Mouse (Mus musculus) limb, embryonic 13.5 days (tissue): ENCODE data around the gene Gsg1l. TPM values are rescaled to one million over a fixed set of nuclear protein-coding genes. Genes with fewer than 3 reads are reported as not detected.

Source experiments
- ATAC-seq: fragments of 200-750 bp; cut with Nextera tagmentation; 2 replicates; pipeline ENCODE4 v1.8.0; 2017; ENCODE audit warnings: low read depth, moderate number of reproducible peaks, moderate TSS enrichment; ENCODE audit not compliant: low FRiP score
- H3K27ac ChIP-seq: fragments of 300-500 bp; sonication (generic); 2 replicates; pipeline ENCODE4 v1.5.1; 2015; ENCODE audit warnings: inconsistent platforms, mild to moderate bottlenecking, moderate library complexity
- H3K27me3 ChIP-seq: fragments of 300-500 bp; sonication (generic); 2 replicates; pipeline ENCODE4 v1.6.1; 2015; ENCODE audit warnings: mild to moderate bottlenecking, inconsistent platforms
- H3K36me3 ChIP-seq: fragments of 300-500 bp; sonication (generic); 2 replicates; pipeline ENCODE4 v1.6.1; 2015; ENCODE audit warnings: inconsistent platforms, mild to moderate bottlenecking, moderate library complexity
- H3K4me1 ChIP-seq: fragments of 300-500 bp; sonication (generic); 2 replicates; pipeline ENCODE4 v1.6.1; 2015; ENCODE audit warnings: inconsistent platforms
- H3K4me2 ChIP-seq: fragments of 300-500 bp; sonication (generic); replicated peaks from 2 replicates; pipeline ENCODE4 v1.6.1; 2015; ENCODE audit warnings: inconsistent platforms, mild to moderate bottlenecking, moderate library complexity
- H3K4me3 ChIP-seq: fragments of 300-500 bp; sonication (generic); 2 replicates; pipeline ENCODE4 v1.5.1; 2015; ENCODE audit warnings: moderate library complexity, mild to moderate bottlenecking, inconsistent platforms
- H3K9ac ChIP-seq: fragments of 300-500 bp; sonication (generic); 2 replicates; pipeline ENCODE4 v1.6.1; 2015; ENCODE audit warnings: mild to moderate bottlenecking, inconsistent platforms
- H3K9me3 ChIP-seq: fragments of 300-500 bp; sonication (generic); 2 replicates; pipeline ENCODE4 v1.6.1; 2016; ENCODE audit warnings: inconsistent platforms
- WGBS: fragments of 180-500 bp; shearing (Covaris S2); methylation state at CpG from one replicate; pipeline ENCODE4 v1.1.7; 2015; 5-methylcytosine and 5-hydroxymethylcytosine counted together
- polyA plus RNA-seq: library from polyadenylated mRNA; unstranded; fragments of >200 nt; fragmentation: Nextera tagmentation; extraction: Ambion mirVana; gene quantifications from 2 replicates; pipeline ENCODE4 v1.2.1, GENCODE M21; 2015

The Gsg1l gene
- polyA plus RNA-seq, 1 experiment from 2014 or later, result 1.3 TPM

DNA sequence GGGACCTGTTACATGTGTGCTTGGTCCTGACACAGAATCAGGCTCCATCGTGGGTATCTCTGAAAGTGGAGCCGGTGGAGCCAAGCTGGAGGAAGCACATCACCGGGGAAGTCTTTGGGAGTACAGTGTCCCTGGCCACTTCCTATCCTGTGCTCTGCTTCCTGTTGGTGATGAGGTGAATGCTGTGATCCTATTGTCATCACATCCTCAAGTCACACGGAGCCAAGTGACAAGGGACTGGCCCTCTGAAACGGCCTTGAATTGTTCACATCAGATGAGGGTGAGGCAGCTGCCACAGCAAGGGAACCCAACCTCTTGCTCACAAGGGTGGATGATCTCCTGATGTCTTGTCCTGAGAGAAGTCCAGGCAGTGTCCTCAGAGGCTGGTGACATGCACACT is 14.4 kb upstream of the Gsg1l start:
- no peaks in the 10 kb centered on the region for H3K4me1 ChIP-seq
- ATAC-seq, result no peak
- WGBS, result 89% methylated on average over 5 of the region's 5 CpGs
- no peak overlapping the region for H3K4me2 ChIP-seq
- H3K9me3 ChIP-seq, result 0 out of 2 replicates have a peak, but pooled peaks cover 1% of the 10 kb centered on the region
- H3K27me3 ChIP-seq, result no peaks in the 10 kb centered on the region
- no peak overlapping the region for H3K27ac ChIP-seq
- peaks cover 49% of the 10 kb centered on the region for H3K36me3 ChIP-seq
- no peak overlapping the region for H3K9ac ChIP-seq
- no peak overlapping the region for H3K4me3 ChIP-seq

DNA sequence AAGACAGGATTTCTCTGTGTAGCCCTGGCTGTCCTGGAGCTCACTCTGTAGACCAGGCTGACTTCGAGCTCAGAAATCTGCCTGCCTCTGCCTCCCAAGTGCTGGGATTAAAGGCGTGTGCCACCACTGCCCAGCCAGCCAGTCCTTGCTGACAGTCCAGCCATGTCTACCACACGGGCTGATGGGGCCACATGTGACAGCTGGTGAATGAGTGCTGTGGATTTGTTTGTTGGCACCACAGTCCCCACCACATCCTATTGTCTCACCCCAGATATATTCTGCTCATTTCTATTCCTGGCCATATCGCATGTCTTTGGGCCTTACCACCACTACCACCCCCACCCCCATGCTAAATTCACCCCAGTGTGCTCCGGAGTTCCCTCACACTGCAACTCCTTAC is 12.5 kb upstream of the Gsg1l start:
- no peak overlapping the region for H3K9ac ChIP-seq
- no peaks in the 10 kb centered on the region for H3K27me3 ChIP-seq
- 89% methylated on average over 5 of the region's 5 CpGs for WGBS
- ATAC-seq, result no peak
- H3K9me3 ChIP-seq, result peaks cover 9% of the 10 kb centered on the region
- peaks cover 31% of the 10 kb centered on the region for H3K36me3 ChIP-seq
- no peak overlapping the region for H3K27ac ChIP-seq
- no peak overlapping the region for H3K4me2 ChIP-seq
- no peak overlapping the region for H3K4me3 ChIP-seq
- no peaks in the 10 kb centered on the region for H3K4me1 ChIP-seq

DNA sequence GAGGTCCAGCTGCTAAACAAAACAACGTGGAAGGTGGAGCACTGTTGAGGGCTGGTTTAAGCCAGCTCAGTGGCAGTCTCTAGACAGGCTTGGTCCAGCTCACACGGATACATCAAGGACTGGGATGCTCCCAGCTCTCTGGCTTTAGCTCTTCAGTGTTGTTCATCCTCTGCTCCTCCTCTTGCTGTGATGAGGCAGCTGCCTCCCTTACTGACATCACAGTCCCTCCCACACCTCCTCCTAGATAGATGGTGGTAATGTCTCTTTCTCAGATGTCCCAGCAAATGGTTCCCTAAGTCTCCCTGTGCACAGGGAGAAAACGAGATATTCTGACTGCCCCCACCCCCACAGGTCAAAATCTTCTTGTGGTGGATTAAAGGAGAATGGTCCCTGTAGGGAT is 11.0 kb upstream of the Gsg1l start:
- Histone ChIP-seq H3K27me3 (no peaks in the 10 kb centered on the region), H3K4me2 (no peak overlapping the region), H3K9ac (no peak overlapping the region), H3K4me3 (no peak overlapping the region), H3K9me3 (peaks cover 9% of the 10 kb centered on the region), H3K27ac (no peak overlapping the region), H3K4me1 (no peaks in the 10 kb centered on the region), H3K36me3 (peaks cover 17% of the 10 kb centered on the region)
- no peak for ATAC-seq
- WGBS, result 33% methylated on average over 3 of the region's 3 CpGs

DNA sequence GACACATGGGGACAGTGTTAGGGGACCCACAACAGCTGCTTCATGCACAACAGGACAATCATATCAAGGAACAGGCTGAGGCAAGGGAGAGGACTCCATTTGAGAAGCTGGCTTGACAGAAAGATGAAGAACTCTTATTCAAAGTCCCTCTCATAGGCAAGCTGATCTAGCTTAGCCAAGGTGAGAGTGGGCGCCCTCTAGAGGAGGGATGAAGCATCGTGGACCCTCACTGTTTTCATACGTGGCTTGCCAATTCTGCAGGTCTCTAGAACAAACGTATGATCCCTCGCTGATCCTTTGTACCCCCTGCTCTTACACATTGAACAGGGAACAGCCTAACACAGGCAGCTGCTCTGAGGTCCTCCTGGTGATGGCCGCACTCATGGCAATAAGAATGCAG is 7.6 kb upstream of the Gsg1l start:
- 17% methylated on average over 6 of the region's 6 CpGs for WGBS

DNA sequence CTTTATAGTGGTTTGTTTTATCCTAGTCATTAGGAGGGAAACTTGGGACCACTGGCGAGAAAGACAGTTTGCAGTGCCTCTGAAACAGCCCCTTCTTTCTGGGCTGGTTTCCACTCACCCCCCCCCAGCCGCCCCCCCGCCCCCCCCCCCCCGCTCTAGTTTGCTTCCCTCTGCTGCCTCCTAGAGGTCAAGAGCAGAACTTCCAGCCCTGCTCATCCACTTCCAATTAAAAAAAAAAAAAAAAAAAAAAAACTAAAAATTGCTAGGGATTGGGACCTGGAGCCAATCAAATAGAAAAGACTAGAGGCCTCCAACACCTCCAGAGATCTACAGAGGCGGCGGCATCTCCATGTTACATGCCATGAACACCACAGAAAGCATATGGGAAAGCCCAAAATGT is 5.9 kb upstream of the Gsg1l start:
- Histone ChIP-seq H3K27ac (no peak overlapping the region), H3K4me3 (no peak overlapping the region), H3K27me3 (peaks cover 29% of the 10 kb centered on the region), H3K4me1 (peaks cover 26% of the 10 kb centered on the region), H3K4me2 (no peak overlapping the region), H3K9me3 (peaks cover 9% of the 10 kb centered on the region), H3K9ac (no peak overlapping the region), H3K36me3 (no peaks in the 10 kb centered on the region)
- 18% methylated on average over 4 of the region's 6 CpGs for WGBS
- 0 out of 2 replicates have a peak, but pooled peaks have one; percentile 12 for ATAC-seq

More for the DNA sequence above, 7.6 kb upstream of the Gsg1l start:
- no peak overlapping the region for H3K4me3 ChIP-seq
- H3K36me3 ChIP-seq, result no peaks in the 10 kb centered on the region
- H3K4me2 ChIP-seq, result no peak overlapping the region
- ATAC-seq, result no peak
- peaks cover 13% of the 10 kb centered on the region for H3K27me3 ChIP-seq
- peaks cover 9% of the 10 kb centered on the region for H3K9me3 ChIP-seq
- no peak overlapping the region for H3K9ac ChIP-seq
- peaks cover 21% of the 10 kb centered on the region for H3K4me1 ChIP-seq
- no peak overlapping the region for H3K27ac ChIP-seq

DNA sequence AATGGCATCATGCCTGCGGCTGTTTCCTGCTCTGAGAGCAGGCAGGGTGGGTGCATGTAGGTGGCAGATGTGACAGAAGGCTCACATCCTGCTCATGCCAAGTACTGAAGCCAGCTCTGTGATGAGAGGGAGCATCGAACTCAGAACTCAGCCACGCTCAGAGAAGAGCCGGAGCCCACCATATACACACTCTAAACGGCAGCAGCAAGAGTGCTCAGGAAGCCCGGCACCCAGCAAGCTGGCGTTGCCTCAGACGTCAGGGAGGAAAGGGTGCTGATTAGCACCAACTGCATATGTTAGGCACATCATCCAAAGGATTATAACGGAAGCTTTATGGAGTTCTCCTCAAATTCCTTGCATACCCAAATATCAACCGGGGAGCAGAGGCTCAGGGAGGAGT is 5.4 kb upstream of the Gsg1l start:
- H3K4me1 ChIP-seq, result peaks cover 27% of the 10 kb centered on the region
- peak; percentile 9; the same call in 1 of the 2 replicates for ATAC-seq
- no peak overlapping the region for H3K4me2 ChIP-seq
- H3K9me3 ChIP-seq, result peaks cover 9% of the 10 kb centered on the region
- no peak overlapping the region for H3K9ac ChIP-seq
- no peak overlapping the region; the same call in 1 of the 2 replicates for H3K27ac ChIP-seq
- no peak overlapping the region for H3K4me3 ChIP-seq
- H3K27me3 ChIP-seq, result peaks cover 35% of the 10 kb centered on the region
- no peaks in the 10 kb centered on the region for H3K36me3 ChIP-seq
- WGBS, result 54% methylated on average over 10 of the region's 10 CpGs

GRCm38 (mm10) chr7:126086321-126086741 is 4.1 kb upstream of the Gsg1l start:
- Histone ChIP-seq H3K9me3 (peaks cover 5% of the 10 kb centered on the region), H3K9ac (no peak overlapping the region), H3K4me2 (no peak overlapping the region), H3K4me1 (peaks cover 38% of the 10 kb centered on the region), H3K27ac (no peak overlapping the region), H3K27me3 (peaks cover 48% of the 10 kb centered on the region), H3K4me3 (no peak overlapping the region), H3K36me3 (no peaks in the 10 kb centered on the region)
- 11% methylated on average over 6 of the region's 6 CpGs for WGBS
- ATAC-seq, result 0 out of 2 replicates have a peak, but pooled peaks have one; percentile 37

DNA sequence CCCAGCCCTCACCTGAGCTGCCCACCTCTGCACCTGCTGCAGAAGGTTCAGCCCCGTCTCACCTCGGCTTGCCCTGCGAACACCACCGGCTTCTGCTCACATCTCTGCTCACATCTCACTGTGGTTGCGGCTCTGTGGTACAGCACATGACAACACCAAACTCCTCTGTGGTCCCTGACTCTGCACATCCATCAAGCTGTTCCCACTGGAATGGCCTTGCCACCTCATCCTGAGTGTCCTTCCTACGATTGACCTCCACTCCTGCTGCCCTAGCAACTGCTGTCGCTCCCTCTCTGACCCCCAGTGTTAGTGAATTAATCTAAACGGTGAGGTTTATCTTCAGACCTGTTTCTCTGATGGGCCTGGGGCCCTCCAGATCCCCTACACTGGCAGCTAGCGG is 2.9 kb upstream of the Gsg1l start:
- Histone ChIP-seq H3K9me3 (no peaks in the 10 kb centered on the region), H3K27ac (no peak overlapping the region), H3K36me3 (no peaks in the 10 kb centered on the region), H3K4me1 (peaks cover 40% of the 10 kb centered on the region), H3K4me2 (no peak overlapping the region), H3K27me3 (peaks cover 59% of the 10 kb centered on the region), H3K4me3 (no peak overlapping the region), H3K9ac (no peak overlapping the region)
- WGBS, result 90% methylated on average over 9 of the region's 9 CpGs
- no peak for ATAC-seq

GRCm38 (mm10) chr7:126083980-126084348 is 1.8 kb upstream of the Gsg1l start:
- Histone ChIP-seq H3K27me3 (peaks cover 71% of the 10 kb centered on the region), H3K9ac (no peak overlapping the region), H3K27ac (no peak overlapping the region), H3K4me2 (no peak overlapping the region), H3K4me1 (peaks cover 40% of the 10 kb centered on the region), H3K9me3 (no peaks in the 10 kb centered on the region), H3K36me3 (no peaks in the 10 kb centered on the region), H3K4me3 (no peak overlapping the region)
- WGBS, result 13% methylated on average over 4 of the region's 4 CpGs
- ATAC-seq, result no peak

DNA sequence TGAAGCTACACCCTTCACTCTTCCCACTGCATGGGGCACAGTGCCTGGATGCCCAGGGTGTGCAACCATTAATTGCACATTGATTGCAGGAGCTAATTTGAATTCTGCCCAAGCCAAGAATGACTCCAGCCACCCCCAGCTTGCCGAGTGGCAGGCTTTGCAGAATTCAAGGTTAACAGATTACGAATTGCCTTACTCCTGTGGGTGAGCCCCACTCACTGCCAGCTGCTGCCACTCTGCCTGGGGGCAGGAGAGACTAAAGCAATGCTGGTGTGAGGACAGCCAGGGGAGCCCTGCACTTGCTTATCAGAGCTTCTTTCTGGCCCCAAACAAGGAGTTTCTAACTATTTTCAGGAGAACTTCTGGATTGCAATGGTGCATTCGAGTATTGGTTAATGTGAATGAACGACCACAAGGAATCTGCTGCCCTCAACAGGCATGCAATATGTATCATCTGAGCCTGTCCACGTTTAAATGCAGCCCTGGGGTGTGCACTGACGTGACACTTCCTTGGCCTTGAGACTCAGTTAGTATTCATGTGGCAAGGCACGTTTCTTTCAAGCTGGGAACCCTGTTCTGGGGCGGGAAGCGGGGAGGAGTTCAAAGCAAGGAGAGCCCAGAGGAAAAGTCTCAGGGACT is 1.2 kb upstream of the Gsg1l start:
- Histone ChIP-seq H3K9me3 (no peaks in the 10 kb centered on the region), H3K9ac (no peak overlapping the region), H3K4me1 (peaks cover 40% of the 10 kb centered on the region), H3K27ac (no peak overlapping the region), H3K27me3 (peaks cover 76% of the 10 kb centered on the region), H3K4me2 (no peak overlapping the region), H3K4me3 (no peak overlapping the region), H3K36me3 (no peaks in the 10 kb centered on the region)
- WGBS, result 25% methylated on average over 9 of the region's 9 CpGs
- no peak for ATAC-seq

DNA sequence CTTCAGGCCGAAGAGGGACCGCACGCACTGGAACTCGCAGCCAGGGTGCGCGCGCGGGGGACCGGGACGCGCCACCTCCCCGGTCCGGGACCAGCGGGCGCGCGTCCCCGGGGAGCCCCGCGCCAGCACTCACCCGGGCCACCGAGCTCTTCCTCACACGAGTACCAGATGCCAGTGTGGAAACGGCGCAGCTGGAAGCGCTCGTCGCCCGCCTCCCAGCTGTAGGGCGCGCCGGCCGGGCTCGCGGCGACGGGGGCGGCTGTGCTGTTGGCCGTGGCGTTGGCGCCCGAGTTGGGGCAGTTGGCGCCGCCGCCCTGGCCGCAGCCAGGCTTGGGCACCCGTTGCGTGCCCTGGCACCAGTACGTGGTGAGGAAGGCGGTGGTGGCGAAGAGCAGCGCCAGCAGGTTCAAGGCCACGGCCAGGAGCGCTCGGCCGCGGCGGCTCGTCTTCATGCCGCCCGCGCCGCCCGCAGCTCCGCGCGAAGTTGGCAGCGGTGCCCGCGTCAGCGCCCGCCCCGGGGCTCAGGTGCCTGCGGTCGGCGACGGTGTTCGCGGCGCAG is 405 bp downstream of the Gsg1l start:
- no peaks in the 10 kb centered on the region for H3K9me3 ChIP-seq
- under 1% methylated on average over 76 of the region's 80 CpGs for WGBS
- H3K4me1 ChIP-seq, result peaks cover 29% of the 10 kb centered on the region
- no peaks in the 10 kb centered on the region for H3K36me3 ChIP-seq
- peak overlapping the region; percentile 67 for H3K9ac ChIP-seq
- H3K27me3 ChIP-seq, result peaks cover 77% of the 10 kb centered on the region
- H3K4me2 ChIP-seq, result peak overlapping the region; percentile 99
- peak overlapping the region; percentile 62 for H3K4me3 ChIP-seq
- ATAC-seq, result no peak
- no peak overlapping the region for H3K27ac ChIP-seq

GRCm38 (mm10) chr7:126080949-126081654 is 1.1 kb downstream of the Gsg1l start:
- Histone ChIP-seq H3K9ac (peak overlapping the region; percentile 67), H3K4me1 (peaks cover 22% of the 10 kb centered on the region), H3K27me3 (peaks cover 77% of the 10 kb centered on the region), H3K4me2 (peak overlapping the region; percentile 99), H3K9me3 (no peaks in the 10 kb centered on the region), H3K27ac (no peak overlapping the region), H3K4me3 (peak overlapping the region; percentile 62), H3K36me3 (no peaks in the 10 kb centered on the region)
- ATAC-seq, result no peak
- 16% methylated on average over 16 of the region's 16 CpGs for WGBS
